Mouse (Mus musculus) stomach, postnatal 0 days (tissue): ENCODE measurements around the gene 2610301B20Rik.
A peak's percentile ranks its signal among the peaks of the same experiment; 100 is the strongest.

Experiments
- CTCF ChIP-seq: IDR thresholded peaks from 2 replicates; pipeline ENCODE4 v1.5.1; 2016; ENCODE audit warnings: antibody characterized with exemption, low read depth, mild to moderate bottlenecking, moderate library complexity
- EP300 ChIP-seq: optimal IDR thresholded peaks from 2 replicates; pipeline ENCODE3; 2016; ENCODE audit warnings: antibody characterized with exemption

GRCm38 (mm10) chr4:10912611-10913301 lies 38.5 kb downstream of the 2610301B20Rik start:
- TF ChIP-seq CTCF (peak; percentile 89), EP300 (no peak)
